Mouse (Mus musculus): Measurements from ENCODE around the gene Ttll3.

The Ttll3 gene

DNA sequence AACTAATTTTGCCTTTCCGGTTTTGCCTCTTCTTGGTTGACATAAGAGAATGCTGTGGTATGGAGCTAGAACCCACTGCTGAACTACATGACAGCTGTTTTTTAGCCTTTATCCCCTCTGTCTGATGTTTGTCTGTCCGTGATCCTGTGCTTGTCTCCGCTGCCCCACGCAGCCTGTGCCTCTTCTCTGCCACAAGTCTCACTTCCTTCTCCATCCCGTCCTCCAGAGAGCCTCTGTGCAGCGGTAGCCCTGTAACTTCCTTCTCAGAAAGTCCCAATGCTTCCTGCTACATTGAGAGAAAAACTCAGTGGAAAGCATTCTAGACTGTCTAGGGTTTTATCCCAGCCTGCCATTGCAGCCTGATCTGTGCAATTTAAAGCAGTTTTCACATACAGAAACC is 9.8 kb upstream of the Ttll3 start:
- DNase-seq (ENCODE audit: low spot score in 2 of 2): peak in 1 of 2 experiments; percentile 16

DNA sequence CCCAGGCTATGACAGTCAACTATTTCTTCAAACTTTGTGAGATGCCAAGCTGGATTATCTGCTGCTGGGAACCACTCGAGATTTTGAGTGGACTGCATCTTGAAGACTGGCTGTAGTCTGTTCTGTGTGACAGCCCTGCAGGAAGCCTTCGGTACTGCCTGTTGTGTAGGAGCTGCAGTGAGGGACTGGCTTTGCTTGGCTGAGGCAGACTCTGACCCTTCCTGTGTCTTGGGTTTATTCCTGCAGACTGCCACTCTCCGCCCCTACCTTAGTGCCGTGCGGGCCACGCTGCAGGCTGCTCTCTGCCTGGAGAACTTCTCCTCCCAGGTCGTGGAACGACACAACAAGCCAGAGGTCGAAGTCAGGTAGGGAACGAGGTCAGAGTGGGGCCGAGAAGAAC is 8.6 kb upstream of the Ttll3 start:
- DNase-seq (ENCODE audit: low spot score in 2 of 2): no peak

DNA sequence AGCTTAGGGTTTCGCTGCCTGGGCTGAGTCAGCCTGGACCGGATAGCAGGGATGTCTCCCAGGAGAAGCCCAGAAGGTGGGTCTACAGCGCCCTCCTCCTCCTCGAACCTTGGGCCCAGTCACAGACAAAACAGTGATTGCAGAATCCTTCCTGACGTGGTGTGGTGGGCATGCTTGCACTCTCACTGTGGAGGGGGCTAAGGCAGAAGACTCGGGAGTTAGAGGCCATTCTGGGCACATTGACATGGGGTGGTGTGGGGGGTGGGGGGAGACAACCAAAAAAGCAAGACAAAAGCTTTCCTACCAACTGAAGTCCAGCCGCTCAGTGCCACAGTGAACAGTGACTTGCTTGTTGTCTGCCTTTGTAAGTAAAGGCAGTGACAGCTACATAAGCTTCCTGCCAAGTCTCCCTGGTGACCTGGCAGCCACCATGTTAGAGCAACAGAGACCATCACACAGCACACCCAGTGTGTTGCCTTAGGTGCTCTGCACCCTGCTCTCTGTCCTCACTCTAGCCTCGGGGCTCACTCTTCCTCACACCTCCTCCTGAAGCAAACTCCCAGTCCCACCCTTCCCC is 4.6 kb upstream of the Ttll3 start:
- no peak for DNase-seq (ENCODE audit: low spot score in 2 of 2)

- DNase-seq (ENCODE audit: low spot score in 2 of 2): no peak
Measured at GRCm38 (mm10) chr6:113385160-113385714, 3.8 kb upstream of the Ttll3 start.

- DNase-seq (ENCODE audit: low spot score in 2 of 2): no peak
Measured at GRCm38 (mm10) chr6:113386025-113386424, 3.0 kb upstream of the Ttll3 start.

DNA sequence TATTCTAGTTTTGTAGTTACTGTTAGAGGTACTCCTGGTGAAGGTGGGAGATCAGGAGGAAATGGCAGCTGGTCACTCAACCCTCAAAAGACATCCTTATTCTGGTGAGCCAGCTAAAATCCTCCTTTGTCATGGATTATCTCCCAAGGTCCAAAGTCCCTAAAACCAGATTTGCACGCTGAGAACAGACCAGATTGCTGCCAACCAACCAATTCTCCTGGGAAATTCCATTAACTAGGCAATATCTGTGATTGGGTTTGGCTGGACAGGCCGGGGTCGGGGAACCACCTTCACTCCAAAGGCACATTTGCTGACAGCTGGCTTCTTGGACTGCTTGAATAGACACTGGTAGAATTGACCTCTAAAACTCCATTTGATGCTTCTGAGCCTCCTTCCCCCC is 1.7 kb downstream of the Ttll3 start:
- DNase-seq (ENCODE audit: low spot score in 2 of 2): no peak

DNA sequence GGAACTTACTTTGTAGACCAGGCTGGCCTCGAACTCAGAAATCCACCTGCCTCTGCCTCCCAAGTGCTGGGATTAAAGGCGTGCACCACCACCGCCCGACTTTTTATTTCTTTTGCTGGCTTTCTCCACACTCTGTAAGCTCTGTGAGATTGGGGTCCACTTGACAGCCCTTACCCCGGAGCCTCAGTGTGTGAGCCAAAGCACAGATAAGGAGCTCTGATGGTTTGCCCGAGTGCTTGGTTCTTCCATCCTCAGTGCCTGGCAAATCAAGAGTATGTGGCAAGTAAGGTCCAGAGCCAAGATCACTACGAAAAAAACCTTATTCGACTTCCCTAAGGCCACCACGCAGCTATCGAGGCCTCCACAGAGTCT is 2.9 kb downstream of the Ttll3 start:
- no peak for DNase-seq (ENCODE audit: low spot score in 2 of 2)

- peak in 1 of 2 experiments; percentile 27 for DNase-seq (ENCODE audit: low spot score in 2 of 2)
Measured at GRCm38 (mm10) chr6:113392387-113393071, 3.5 kb downstream of the Ttll3 start.

- DNase-seq (ENCODE audit: low spot score in 2 of 2): no peak
Measured at GRCm38 (mm10) chr6:113393951-113394350, 4.9 kb downstream of the Ttll3 start.

GRCm38 (mm10) chr6:113394811-113395210 is 5.8 kb downstream of the Ttll3 start:
- no peak for DNase-seq (ENCODE audit: low spot score in 2 of 2)

DNA sequence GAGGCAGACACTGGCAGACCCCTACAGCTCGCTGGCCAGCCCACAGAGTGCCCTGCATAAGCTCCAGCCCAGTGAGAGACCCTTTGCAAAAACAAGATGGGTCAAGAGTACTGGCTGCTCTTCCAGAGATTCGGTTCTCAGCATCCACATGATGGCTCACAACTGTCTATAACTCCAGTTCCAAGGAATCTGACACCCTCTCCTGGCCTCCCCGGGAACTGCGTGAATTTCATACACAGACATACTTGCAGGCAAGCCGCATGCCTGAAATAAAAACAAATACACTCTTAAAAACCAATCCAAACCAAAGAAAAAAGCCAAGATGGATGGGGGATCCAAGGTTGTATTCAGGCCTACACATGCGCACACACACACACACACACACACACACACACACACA is 6.4 kb downstream of the Ttll3 start:
- no peak for DNase-seq (ENCODE audit: low spot score in 2 of 2)

GRCm38 (mm10) chr6:113396270-113397030 is 7.4 kb downstream of the Ttll3 start:
- no peak for DNase-seq (ENCODE audit: low spot score in 2 of 2)

GRCm38 (mm10) chr6:113402094-113402493 is 13.0 kb downstream of the Ttll3 start:
- DNase-seq (ENCODE audit: low spot score in 2 of 2): no peak

DNA sequence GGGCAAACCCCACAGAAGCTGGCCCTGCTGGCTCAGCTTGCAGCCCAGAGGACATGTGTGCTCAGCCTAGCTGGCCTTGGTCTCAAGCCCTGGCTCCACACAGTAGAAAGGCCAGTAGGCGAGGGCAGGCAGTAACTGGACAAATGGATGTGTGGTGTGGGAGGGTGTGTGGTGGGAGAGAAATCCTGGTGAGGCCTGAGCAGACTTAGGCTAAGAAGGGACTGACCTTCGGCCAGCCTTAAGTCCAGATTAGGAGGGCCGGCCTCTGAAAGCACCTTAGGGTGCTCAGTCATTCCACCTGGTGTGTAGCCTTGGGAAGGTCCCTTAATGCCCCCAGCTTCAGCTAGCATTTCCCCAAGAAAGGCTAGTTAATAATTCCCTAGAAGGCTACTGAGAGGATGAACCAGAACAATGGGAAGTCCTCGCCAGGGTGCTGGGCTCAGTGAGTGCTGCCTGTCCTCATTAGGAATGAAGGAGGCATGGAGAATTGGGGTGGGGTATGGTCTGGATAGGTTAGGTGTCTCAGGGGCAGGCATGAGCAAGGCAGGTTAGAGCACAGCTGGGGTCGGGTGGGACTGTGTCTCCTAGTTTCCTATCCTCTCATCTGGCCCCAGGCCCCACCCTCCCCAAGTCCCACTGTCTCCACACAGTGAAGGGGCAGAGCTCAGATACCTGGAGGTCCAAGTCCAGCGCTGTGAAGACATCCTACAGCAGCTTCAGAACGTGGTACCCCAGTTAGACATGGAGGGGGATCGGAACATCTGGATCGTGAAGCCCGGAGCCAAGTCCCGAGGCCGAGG is 15.8 kb downstream of the Ttll3 start:
- DNase-seq (ENCODE audit: low spot score in 2 of 2): no peak

GRCm38 (mm10) chr6:113405483-113405882 is 16.4 kb downstream of the Ttll3 start:
- no peak for DNase-seq (ENCODE audit: low spot score in 2 of 2)

DNA sequence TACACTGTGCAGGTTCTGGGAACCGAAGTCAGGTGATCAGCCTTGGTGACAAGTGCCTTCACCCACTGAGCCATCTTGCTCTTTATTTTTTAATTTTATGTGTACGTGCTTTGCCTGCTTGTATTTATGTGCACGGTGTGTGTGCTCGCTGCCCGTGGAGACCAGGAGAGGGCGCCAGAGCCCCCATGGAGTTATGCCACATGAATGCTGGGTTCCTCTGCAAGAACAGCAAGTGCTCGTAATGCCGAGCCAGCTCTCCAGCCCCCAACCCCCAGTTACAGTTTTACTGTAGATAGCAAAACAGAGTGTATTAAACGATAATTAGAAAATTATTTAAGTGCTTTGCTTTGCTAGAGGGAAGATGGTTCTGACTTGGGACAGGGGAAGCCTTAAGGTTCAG is 17.6 kb downstream of the Ttll3 start:
- peak in 1 of 2 experiments; percentile 47 for DNase-seq (ENCODE audit: low spot score in 2 of 2)

GRCm38 (mm10) chr6:113410001-113410400 is 20.9 kb downstream of the Ttll3 start:
- no peak for DNase-seq (ENCODE audit: low spot score in 2 of 2)

GRCm38 (mm10) chr6:113416416-113416815 is 27.4 kb downstream of the Ttll3 start:
- DNase-seq (ENCODE audit: low spot score in 2 of 2): no peak

GRCm38 (mm10) chr6:113418441-113419198 is 29.6 kb downstream of the Ttll3 start:
- peak in 1 of 2 experiments; percentile 55 for DNase-seq (ENCODE audit: low spot score in 2 of 2)

GRCm38 (mm10) chr6:113419199-113419587 is 30.1 kb downstream of the Ttll3 start, which contains the start of gene Rpusd3:
Gene Rpusd3, minus strand, starts transcription at chr6:113419340.
- DNase-seq (ENCODE audit: low spot score in 2 of 2): peak; percentile 98 to 100

GRCm38 (mm10) chr6:113423000-113423399 is 33.9 kb downstream of the Ttll3 start:
- no peak for DNase-seq (ENCODE audit: low spot score in 2 of 2)
